Mouse (Mus musculus) embryo, embryonic 10.5 days (tissue): ENCODE results near the gene Nmt2.

Experiments used
- DNase-seq: peaks from one replicate; pipeline ENCODE4 v3.0.0-alpha.2; 2015; ENCODE audit warnings: low spot score

Nmt2 gene

DNA sequence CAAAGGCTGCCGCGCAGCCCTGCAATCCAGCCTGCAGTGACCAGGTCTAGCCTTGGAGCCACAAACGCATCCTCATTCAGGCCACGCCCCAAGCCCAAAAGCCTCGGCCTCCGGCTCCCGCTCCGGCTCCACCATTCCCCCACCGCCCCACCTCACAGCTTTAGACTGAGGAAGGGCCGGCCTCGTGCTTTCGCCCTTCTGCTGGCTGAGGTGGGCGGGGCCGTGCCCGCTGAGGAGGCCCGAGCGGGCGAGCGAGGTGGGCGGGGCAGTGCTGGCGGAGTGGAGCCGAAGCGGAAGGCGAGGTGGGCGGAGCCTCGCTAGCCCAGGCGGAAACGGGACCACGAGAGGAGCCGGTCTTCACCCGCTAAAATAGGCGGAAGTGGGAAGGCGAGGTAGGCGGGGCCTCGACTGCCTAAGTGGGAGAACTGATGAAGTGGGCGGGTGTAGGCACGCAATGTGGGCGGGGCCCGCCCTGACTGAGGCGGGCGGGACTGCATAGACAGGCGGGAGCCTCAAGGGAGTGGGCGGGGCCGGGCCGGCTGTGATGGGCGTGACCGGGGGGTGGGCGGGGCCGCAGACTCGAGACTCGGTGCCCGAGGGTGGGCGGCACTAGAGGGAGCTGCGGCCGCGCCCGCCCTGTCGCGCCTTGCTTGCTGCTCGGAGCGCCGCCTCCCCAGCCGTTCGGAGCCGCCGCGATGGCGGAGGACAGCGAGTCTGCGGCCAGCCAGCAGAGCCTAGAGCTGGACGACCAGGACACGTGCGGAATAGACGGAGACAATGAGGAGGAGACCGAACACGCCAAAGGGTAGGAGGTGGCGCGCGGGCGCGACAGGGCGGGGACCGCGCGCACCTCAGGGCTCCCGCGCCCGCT is at the start of gene Nmt2:
TSS of gene Nmt2 (plus strand) at position 611 of the 871 bp plus-strand sequence.
- DNase-seq = peak; percentile 100

DNA sequence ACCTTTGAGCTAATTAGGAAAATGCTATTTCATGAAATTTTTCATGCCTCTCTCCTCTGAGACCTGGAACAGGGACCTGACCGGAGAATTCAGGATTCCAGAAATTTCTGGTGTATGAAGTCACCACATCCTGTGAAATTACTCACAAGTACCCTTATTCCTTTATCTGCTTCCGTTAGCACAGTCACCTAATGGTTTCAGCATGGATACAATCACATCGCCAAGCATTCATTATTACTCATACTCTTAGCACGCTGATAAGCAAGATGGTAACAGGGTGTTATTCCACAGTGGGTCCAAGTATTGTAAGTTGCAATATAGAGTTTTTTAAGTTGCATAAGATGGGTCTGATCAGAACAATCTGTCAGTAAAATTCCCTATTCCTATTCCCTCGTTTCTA is 44.8 kb upstream of the Nmt2 start:
- no peak for DNase-seq

DNA sequence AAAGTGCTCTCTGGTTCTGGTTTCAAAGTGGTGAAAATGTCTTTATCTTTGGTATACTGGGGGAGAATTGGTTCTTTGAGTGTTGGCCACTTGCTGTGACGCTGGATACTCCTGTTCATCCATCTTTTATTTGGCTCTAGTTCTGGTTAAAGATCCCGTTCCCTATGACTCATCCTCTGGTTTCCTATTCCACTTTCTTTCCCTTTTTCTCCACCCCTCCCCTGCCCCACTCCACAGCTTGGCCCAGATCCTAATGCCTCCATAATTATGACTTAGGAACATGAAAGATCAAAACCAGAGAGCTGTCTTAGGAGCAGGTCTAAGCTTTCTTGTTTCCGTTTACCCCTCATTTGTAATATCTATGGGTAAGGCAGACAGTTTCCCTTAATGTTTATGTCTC is 39.8 kb upstream of the Nmt2 start:
- no peak for DNase-seq

DNA sequence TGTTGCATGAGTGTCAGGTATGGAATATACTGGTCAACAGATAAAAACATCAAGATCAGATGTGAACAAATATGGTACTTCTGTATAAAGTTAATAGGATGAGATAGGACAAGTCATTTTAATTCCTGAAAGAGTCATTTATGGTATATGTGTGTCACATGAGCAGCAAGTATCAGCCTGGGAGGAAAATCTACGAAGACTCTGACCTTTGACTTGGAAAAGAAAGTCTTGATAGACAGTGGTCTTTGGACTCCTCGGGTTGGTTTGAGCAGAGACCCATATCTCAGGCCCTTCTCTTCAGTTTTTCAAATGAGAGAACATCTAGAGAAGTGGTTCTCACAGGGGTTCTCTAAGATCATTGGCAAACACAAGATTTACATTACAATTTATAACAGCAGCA is 32.7 kb upstream of the Nmt2 start:
- no peak for DNase-seq

DNA sequence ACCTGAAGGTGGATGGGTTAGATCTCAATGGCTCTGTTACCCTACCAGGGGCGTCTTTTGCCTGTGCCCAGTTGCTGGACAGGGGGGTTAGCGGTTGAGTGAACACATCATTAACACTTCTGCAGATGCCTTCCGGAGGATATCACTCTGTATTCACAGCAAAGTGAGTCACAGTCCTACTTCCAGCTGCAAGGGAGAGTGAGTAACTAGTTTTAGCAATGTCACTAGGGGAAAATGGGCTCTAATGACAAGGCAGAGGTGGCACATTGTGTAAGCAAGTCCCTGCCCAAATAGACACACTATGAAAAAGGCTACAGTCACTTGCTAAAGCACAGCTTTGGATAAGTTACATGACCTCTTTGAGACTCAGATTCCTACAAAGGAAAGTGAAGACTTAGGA is 17.5 kb upstream of the Nmt2 start:
- DNase-seq = no peak

DNA sequence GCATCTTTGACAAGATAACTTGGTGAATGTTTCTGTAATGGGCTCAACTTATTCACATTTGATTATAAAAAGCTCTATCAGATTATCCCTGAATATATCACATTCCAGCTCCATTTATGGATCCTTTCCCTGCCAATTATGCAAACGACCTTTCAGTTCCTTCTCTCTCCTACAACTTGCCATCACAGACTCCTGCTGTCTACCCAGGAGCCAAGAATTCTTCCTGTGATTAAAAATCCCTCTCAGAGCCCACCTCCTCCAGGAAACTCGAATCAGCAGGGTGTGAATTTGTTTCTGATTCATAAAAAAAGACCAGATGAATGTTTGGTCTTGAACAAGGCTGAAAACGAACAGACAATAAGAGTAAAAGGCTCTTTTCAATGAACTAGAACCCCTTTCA is 16.1 kb upstream of the Nmt2 start:
- DNase-seq = no peak

DNA sequence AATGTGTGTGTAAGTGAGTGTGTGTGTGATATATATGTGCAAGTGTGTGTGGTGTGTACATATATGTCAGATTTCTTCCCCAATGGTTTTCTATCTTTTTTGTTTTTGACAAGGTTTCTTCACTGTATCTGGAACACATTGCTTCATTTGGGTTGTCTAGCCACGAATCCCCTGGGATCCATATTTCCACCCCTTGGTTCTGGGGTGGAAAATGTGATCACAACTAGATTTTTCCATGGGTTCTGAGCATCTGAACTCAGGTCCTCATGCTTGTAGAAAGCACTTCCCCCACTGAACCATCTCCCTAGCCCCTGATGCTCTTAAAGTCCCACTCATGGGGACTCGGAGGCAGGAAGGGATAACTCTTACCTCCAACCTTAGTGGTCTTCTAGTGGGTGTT is 10.7 kb upstream of the Nmt2 start:
- no peak for DNase-seq

DNA sequence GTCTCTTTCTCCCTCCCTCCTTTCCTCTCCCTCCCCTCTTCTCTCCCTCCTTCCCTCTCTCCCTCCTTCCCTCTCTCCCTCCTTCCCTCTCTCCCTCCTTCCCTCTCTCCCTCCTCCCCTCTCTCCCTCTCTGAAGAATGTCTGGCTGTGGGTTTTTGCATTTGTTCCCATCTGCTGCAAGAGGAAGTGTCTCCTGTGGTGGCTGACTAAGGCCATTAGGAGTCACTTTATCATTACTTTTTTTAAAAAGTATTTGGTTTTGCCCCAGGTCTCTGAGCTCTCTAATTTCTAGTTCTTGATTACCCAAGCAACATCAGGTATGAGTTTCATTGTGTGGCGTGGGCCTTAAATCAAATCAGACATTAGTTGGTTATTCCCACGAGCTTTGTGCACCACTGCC is 7.9 kb upstream of the Nmt2 start:
- no peak for DNase-seq

DNA sequence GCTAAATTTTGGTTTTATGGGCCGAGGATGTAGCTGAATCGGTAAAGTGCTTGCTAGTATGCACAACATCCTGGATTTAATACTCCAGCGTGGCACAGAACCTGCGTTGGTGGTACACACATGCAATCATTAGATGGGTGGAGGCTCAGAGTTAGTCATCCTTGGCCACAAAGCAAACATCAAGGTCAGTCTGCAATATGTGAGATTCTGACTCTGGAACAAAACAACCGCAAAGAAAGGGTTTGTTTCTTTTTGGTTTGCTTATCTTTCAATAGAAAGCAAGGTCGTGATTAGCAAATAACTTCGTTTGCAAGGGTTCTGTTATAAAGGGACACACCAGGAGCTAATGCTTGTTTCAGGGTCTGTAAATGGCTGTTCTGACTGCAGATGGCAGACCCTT is 6.5 kb upstream of the Nmt2 start:
- DNase-seq = no peak

DNA sequence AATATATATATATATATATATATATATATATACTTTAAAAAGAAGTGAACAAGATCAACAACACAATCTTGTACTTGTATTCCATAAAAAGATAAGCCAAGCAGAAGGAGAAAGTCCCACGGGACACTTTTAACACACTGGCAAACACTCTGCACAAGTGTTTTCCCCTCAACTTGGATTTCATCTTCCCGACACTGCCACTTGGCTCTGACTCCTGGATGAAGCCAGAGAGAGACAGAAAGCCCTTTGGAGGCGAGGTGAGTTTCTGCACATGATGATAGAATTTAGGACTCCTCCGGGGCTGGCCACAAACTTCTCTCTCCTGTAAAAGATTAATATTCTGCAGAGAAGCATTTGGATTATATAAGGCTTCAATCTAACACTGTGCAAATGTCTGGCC is 2.7 kb upstream of the Nmt2 start:
- DNase-seq = no peak

DNA sequence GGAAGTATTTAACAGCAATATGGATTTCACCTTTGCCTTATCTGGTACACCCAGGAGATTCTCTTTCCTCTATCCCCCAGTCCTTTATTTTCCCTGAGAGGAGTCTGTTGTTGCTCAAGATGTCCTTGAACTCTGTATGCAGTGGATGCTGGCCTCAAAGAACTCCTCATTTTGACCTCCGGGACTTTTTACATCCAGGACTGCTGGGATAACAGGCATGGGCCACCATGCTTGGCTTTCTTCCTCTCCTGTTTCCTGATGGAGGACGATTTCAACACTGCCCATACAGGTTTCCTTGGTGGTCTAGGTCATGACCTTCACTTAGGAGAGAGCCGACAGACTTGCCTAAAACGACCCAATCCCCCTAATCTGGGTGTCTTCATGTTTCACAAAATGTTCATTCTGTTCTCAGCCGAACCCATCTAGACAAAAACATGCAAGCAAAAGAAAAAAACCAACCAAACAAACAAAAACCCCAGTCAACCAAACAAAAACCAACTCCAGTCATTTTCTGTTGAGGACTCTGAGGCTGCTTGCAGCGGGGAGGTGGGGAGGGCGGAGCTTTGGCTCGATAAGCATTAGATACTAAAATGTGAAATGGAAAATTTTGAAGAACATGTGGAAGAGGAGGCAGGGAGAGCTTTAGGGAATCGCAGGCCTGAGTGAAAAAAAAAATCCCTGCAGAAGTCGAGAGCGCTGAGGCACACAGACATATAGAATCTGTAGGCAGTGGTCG is 978 bp upstream of the Nmt2 start:
- no peak for DNase-seq

DNA sequence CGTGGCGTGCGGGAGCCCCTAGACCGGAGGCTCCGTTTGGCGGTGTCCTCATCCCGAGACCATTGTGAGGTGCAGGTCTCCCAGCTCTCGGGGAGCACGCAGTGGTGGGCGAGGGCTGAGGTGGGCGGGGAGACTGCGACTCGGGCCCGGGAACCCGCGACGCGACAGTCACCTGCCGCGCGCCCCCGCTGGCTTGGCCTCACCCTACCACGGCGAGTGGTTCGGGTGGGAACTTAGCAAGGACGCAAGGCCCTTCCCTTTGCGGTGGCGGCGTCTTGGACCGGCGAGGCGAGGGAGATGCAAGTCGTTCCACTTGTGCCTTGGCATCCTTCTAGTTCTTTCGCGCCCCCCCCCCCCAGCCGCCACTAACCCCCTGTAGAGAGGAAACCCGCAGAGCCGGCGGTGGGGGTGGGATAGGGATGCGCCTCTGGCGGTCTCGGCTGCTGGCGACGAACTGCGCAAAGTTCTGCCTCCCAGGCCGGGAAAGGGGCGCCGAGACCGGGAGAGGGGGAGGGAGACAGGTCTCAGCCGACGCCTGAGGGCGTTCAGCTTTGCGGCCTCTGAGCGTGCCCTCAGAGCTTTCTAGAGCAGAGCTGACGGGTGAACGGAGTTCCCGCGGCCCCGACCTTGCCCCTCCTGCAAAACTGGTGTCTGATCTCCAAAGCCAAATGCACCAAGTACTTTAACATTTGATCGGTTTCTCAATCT is 615 bp downstream of the Nmt2 start:
- DNase-seq = peak; percentile 77

DNA sequence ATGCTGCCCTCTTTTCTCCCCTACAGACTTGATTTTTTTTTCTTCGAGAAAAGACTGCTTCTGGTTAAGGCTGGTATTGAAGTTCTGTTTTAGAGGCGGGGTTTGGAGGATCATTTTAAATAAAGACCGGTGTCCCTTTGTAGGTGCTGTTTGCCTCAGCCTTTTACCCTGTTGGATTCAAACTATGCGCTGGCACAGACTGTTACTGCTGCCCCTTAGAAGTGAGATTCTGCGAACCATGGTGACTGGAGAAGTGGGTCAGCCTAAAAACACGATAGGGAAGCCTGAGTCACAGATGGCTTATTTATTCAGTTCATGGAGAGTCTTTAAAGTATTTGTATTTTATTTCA is 1.1 kb downstream of the Nmt2 start:
- no peak for DNase-seq

DNA sequence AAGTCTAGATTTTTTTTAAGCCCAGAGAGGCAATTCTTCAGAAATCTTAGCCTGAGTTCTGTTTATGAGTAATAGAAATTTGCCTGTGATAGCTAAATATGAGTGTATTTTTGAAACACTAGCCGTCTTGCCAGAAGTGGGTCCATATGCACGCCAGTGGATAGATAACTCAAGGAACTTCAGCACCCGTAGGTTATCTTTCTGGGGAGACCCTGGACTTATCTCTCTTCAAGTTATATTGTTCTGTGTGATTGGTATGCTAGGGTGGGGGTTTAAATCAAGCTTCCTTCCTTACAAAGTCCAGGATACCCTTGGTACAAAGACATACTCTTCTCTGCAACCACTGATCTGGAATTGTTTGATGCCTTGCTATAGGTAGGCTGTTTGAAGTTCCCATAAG is 1.7 kb downstream of the Nmt2 start:
- DNase-seq = no peak

DNA sequence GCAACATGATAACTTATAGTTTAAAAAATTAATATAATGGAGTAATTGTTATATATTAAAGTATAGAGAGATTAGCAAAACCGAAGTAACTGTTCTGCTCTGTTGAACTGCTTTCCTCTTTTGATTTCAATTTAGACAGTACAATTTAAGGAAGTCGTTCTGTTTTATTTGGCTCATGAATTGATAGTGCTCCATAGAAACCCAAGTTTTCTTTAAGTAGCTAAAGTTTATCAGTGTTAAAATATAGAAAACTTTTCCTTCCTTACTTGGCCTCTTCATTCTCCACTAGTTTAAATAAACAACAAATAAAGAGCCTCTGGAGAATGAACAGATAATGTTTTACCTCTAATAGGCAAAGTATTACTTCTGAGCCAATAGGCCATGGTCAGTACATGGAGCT is 2.2 kb downstream of the Nmt2 start:
- no peak for DNase-seq

DNA sequence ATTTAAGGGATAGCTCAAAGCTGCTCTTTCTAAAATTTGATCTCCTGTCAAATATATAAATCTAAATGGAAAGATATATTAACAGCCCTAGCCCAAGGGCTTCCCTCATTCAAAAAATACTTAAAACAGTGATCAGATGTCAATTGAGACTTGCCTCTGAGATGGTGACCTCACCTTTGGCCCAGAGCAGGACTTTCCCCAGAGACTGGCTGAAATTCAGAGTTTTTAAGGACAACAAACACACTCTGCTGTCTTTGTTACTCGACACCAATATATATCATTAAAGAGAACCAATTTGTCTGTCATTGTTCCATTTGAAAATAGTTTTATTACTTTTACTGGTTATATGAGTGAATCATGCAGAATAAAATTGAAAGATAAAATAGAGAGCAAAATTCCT is 5.6 kb downstream of the Nmt2 start:
- no peak for DNase-seq

DNA sequence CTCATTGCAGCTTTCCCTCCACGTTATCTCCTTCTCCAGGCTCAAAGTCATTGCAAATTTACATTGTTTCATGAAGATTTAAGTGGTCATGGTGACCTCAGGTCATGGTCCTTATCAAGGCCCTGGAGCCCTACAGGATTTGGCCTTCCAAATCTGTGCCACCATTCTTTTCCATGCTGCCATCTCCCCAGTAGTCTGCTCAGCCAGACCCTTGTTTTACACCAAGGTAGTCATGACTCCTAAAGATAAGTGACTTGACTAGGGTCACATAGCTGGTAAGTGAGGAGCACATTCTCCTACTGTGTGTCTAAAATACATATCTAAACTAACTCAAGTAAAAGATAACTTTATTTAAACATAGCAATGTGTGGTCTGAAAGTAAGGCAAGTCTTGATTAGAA is 8.2 kb downstream of the Nmt2 start:
- DNase-seq = no peak

DNA sequence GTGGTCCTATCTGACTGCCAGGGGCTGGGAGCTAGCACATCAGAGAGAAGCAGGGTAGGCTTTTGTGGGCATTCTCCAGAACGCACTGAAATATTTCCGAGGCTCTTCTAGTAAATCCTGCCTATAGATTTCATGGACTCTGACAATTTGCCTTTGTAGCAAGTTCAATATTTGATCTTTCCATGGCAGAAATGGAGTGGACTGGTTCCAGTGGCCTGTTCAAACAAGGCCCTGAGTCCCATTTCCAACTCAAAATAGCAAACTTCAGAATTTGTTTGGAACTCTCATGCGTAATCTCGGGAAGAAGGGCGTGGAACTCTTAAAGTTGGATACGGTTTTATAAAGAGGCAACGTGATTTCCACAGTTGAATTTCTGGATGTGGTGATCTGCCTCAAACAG is 11.8 kb downstream of the Nmt2 start:
- DNase-seq = no peak

DNA sequence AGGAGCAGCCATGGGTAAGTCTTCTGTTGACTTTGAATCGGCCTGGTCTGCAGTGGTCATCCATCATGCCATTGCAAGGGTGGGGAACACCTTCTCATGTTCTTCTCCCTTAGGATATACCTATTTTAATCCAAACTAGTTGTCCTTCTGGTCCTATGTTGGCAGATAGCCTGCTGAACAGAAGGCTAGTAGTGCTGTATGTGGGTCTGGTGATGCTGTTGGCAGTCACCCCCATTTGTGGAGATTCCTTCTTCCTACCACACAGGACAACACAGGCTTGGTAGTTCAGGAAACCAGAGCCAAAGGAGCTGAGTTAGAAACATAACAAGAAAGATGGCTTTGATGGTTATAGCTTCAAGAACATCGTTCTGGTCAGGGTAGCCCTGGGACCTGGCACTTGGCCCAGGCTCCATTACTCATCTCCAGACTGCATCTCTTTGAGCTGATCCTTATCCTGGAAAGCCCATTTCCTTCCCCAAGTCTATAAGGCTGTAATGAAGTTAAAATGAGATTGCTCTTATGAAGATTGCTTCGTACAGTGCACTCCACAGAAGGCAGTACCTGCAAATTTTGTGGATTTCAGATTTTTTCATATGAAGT is 21.5 kb downstream of the Nmt2 start:
- no peak for DNase-seq

DNA sequence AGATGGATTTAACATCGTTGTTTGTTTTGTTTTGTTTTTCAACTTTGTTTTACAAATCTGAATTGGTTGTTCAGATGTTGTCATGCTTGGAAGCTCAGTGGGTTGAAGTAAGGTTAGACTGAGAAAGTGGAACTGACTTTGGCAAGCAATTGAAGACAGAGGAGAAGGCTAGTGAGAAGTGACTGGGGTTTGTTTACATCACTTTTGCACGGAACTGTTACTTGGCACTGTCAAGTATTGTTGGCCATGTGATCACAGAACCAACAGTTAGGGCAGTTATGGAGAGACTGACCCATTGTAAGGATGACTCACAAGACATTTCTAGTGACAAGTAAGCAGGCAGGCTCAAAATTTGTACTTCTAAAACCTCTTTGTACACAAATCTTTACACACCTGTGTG is 39.1 kb downstream of the Nmt2 start:
- DNase-seq = no peak

DNA sequence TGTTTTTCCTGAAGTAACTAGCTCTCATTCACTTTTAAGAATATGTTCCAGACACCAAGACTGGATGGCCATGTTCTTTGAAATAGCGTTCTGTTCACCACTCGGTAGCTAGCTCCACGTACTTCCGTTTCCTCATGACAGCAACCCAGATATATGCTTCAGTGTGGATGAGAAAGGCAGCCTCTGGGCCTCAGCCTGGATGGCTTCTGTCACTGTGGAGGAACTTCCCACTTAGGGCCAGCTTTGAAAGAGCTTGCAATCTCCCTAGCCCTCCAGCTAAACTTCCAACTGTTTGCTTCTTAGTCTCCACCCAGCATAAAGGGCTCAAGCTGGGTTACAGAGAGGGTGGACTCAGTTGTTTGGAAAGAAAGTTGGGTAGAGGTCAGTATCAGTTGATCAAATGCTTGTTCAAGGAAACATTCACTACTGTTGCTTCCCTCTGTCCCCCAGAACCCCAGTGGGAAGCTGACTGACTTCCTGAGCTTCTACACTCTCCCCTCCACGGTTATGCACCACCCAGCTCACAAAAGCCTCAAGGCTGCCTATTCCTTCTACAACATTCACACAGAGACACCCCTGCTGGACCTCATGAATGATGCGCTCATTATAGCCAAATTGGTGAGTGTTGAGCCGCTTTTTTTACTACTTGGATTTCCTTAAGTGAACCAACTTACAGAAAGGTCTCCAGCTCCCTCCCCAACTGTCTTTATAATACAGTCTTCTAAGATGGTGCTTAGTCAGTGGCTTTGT is 40.5 kb downstream of the Nmt2 start:
- no peak for DNase-seq

DNA sequence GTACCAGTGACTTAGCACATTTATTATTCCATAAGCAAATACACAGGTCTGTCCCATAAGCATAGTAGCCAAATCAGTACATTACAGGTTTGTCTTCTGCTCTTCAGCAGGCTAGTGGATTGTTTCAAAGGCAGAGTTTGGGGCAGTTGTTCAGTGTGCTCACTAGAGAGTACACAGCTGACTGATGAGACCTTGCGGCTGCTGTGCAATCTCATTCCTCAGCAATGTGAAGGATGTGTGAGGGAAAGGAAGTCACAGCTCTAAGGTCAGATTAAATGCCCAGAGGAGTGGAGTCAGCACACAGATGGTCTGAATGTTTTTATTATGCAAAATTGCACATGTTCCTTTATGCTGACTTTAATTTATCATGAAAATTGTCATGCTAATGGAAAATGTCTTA is 42.5 kb downstream of the Nmt2 start:
- DNase-seq = no peak
